Mouse (Mus musculus) kidney, adult 18-20 months (tissue): ENCODE measurements around the gene Olfr1130.
"Not testable (repeated sequence)": the region's sequence is repeated elsewhere in the genome, so short reads cannot be mapped to it uniquely, and the experiment has no call there.

Source experiments
- DNase-seq: peaks from one replicate; pipeline ENCODE4 v3.0.0; 2021

The Olfr1130 gene

DNA sequence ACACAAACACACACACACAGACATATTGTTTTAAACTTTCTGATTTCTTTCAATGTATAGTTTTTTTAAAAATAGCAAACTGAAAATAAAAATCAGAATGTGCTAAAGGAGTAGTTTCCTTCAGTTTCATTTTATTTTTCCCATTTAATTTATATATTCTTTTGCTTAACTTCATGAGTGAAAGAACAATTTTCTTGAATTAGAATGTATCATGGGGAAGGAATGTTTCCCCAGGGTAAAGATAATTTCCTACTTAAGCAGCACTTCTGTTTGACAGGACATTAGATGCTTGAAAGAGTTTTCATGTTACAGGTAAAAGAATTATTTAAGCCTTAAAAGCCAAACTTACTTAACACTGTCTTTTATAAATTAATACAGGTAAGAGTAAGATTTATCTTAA, at the start of gene Olfr1130:
Olfr1130 (plus strand) TSS at position 301 of the 400 bp plus-strand sequence.
- not testable (repeated sequence) for DNase-seq

DNA sequence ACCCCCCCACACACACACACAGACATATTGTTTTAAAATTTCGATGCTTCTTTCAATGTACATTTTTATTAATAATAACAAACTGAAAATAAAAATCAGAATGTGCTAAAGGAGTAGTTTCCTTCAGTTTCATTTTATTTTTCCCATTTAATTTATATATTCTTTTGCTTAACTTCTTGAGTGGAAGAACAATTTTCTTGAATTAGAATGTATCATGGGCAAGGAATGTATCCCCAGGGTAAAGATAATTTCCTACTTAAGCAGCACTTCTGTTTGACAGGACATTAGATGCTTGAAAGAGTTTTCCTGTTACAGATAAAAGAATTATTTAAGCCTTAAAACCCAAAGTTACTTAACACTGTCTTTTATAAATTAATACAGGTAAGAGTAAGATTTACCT, 32.4 kb upstream of the Olfr1130 start, which contains the start of gene Olfr1129:
Olfr1129 (plus strand) TSS at position 301 of the 400 bp plus-strand sequence.
- DNase-seq: not testable (repeated sequence)

DNA sequence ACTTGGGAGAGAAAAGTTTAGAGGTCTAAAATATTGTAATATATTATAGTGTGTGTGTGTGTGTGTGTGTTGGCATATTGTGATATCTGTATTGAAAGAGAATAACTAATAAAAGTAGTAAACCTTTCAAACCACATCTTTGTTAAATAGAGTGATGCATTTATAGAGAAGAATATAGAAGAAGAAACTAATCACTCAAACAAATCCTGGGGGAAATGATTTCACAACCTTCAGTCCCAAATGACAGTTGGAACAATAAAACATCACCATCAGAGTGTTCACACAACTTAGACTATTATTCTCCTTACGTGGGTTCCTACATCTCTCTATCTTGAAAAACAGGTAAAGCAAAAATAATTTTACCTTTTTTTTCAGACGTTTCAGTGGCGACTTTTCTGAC, 20.8 kb downstream of the Olfr1130 start, which contains the start of gene Olfr1131:
Olfr1131 (plus strand) TSS at position 301 of the 400 bp plus-strand sequence.
- DNase-seq: no peak

DNA sequence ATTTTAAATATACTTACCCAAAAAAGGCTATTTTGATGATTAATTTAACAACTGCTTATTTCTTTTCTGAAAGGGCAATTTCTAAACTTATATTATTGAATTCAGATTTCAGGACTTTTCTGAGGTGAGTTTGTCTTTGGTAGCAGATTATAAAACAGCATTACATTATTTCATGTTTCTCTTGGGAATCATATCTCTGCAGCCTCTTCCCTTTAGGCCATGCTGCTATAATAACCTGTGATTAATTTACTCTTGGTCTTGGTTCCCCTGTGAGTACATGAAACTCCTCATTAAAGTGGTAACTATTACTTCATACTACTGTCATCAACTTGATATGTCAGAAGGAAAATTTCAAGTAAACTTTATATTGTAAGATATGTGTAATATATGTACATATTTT, 31.4 kb downstream of the Olfr1130 start, which contains the start of gene Olfr1132:
Olfr1132 (minus strand) TSS at position 101 of the 400 bp plus-strand sequence.
- DNase-seq: no peak

DNA sequence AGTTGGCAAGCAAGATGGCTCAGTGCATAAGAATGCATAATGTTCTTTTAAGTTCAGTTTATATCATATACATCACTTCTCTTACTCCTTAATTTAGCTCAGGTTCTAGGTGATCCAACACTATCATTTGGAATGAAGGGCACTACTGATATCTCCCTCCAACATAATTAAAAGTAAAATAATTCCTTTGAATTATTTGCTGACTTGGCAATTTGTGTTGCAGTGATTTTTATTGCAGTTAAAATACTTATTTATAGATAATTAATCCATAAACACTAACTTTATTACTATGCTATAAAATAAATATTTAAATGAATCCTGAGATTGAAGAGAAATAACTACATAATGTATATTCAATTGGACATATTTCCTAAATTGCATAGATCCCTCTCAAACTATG, 36.4 kb downstream of the Olfr1130 start:
- DNase-seq: no peak

DNA sequence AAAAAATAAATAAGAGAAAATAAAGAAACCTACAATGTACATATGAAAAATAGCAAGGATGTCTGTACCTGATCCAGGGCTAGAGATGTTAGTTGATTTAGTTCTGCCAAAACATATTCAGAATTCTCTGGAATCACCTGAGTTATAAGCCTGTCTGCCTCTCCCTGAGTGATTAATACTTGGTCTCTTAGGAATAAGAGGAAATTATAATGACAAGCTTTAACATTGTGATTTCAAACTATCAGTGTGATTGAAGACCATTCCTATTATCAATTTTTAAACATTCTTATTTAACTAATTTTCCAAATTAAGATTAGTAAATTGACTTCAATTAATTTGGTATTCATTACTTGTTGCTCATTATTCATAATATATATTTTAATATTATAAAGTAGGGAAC, 41.3 kb downstream of the Olfr1130 start, which contains the start of gene Olfr1133:
Olfr1133 (minus strand) TSS at position 101 of the 400 bp plus-strand sequence.
- DNase-seq: no peak

DNA sequence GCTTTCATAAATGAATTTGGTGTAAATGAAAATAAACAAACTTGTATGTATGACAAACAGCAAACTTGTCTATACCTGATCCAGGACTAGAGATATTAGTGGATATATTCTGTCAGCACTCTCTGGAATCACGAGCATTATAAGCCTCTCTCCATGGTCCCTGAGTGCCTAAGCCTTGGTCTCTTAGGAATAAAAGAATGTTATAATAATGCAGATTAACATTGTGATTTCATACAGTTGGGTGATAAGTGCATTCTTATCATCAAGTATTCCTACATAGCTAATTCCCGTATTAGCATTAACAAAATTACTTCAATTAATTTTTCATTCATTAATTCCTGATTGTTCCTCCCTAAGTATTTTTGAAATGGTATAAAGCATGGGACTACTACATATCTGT, 52.3 kb downstream of the Olfr1130 start, which contains the start of gene Olfr1134:
Olfr1134 (minus strand) TSS at position 101 of the 400 bp plus-strand sequence.
- no peak for DNase-seq
